Mouse (Mus musculus): ENCODE data around the gene Gm5089.

Gene Gm5089

DNA sequence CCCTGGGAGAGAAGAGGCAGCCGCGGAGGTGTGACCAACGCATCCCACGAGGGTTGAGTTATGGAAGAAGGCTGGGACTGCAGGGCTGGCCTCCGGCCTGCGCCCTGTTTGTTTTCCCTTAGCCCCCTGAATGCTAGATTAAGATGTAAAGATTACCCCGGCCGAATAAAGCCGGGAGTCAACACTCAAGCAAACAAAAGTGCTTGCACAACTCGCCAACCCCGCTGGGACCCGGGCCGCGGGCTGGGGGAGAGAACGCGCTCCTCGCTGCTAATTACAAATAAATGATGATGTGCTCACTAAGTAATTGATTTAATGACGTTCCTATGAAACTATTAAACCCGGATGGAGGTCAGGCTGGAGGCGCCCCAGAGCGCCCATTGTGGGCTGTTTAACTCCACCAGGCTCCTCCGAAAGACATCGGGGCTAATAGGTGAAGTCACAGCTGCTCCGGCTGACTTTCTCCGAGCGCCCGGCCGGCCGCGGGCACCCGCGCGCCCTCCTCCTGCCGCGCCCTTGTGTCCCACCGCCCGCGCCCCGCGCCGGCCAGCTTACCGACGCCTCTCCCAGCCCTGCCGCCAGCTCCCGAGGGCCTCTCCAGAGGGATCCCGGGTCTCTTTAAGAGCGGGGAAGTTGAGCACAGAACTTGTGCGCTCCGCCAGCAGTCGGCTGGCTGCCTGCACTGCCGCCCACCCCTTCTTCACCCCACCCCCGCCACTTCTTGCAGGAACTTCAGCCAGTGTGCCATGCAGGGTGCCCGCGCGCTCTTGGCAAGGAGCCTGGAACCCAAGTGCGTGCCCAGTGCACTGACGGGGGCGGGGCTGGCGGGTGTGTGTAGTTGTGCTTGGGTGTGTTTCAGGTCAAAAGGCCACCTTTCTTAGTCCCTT lies at the start of gene Gm5089:
Gene Gm5089, minus strand, starts transcription at position 620 of the 887 bp plus-strand sequence.
- DNase-seq (ENCODE audit: low spot score) = peak; percentile 53

DNA sequence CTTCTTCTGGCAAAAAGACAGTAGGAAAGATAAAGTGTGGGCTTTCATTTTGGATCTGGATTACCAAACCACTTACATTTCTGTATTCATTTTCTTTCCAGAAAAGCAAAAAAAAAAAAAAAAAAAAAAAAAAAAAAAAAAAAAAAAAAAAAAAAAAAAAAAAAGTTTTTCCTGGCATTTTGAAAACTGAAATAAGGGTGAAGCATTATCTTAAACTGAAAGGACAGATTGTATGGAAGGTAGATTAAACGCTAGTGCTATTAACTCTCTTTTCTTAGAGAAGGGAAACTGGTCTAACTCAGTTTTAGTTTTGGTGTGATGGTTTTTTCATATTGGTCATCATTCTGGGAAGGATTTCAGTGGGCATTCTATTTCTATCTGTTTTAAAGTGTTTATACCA lies 41.1 kb upstream of the Gm5089 start:
- DNase-seq (ENCODE audit: low spot score) = no peak

DNA sequence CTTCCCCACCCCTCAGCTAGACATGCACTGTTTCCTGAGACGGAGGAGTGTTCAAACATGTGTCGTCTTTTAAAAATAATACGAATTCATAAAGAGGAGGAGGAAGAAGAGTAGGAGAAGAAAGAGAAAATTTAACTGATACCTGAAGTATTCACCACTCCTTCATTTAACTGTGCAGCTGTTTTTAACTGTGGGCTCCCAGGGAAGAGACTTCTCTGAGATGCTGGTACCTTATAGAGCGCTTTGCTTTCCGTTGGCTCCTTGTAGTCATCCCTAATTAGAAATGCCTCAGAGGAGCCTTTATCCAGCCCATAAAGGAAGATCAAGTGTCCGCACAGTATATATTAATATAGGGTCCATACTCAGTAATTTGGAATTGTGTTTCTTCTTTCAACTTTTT lies 40.6 kb upstream of the Gm5089 start:
- DNase-seq (ENCODE audit: low spot score) = no peak

DNA sequence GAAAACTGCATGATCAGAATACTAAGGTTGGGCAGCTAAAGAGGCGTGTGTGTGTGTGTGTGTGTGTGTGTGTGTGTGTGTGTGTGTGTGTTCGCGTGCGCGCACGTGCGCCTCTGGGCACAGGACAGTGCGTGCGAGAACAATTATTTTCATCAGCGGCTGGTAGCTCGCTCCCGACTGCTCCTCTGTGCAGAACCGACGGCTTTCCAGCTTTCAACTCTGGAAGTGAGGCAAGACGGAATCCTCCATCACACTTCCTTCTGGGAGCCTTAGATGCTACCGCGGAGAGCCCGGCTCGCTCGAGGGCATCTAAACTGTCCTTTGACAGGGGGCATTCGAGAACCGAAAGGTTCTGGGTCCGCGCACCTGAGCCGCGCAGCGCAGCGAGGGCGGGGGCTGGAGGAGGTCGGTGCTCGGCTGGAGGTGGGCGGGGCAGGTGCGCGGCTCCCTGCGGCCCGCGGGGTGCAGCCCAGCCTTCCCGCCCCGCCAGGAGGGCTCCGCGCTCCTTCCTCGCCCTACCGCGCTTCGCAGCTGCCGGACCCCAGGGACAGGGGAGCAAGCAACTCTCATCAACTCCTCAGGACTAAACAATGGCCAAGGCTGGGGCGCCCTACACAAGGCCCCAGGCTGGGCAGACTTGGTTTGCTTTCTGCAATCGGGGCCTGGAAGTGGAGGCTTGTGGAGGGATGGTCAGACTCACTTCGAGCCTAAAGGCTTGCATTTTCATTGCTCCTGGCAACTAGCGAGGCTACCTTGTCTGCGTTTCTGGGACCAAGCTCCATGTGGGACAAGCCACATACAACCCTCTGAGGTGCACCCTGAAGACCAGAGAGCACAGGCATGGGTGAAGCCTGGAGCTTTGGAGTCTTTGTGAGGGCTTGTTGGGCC lies 39.8 kb upstream of the Gm5089 start, which contains the start of gene Gm10837:
Gene Gm10837, plus strand, starts transcription at position 146 of the 888 bp plus-strand sequence.
- no peak for DNase-seq (ENCODE audit: low spot score)

DNA sequence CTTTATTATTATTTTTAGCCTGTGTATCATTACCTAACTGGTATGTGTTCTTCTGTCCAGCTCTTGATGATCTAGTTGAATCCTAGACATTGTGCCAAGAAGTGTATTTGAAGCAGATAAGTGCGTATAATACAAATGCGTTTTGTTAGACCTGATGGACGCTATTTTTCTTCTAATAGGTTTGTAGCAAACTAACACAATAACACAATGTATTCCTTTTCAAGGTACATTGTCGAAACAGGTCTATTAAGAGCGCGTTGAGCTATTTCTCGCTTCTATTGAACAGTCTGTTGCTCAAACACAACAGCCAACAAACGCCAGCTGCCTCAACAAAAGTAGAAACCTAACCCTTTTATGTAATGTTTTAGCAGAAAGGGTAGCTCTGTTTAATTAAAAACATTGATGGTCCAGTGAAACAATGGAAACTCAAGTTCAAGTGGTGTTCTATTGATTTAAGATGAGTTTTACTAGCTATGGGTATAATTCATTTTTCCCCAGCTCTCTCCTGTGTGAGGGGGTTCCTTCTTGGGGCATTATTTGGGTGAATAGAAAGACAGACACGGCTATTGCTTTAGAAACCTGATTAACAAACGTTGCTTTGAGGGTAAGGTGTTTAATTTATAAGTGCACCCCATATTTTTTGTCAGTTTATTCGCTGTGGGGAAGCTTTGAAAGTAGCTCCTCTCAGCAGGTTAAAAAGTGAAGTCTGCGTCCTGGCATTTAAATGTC lies 38.9 kb upstream of the Gm5089 start:
- DNase-seq (ENCODE audit: low spot score) = no peak

DNA sequence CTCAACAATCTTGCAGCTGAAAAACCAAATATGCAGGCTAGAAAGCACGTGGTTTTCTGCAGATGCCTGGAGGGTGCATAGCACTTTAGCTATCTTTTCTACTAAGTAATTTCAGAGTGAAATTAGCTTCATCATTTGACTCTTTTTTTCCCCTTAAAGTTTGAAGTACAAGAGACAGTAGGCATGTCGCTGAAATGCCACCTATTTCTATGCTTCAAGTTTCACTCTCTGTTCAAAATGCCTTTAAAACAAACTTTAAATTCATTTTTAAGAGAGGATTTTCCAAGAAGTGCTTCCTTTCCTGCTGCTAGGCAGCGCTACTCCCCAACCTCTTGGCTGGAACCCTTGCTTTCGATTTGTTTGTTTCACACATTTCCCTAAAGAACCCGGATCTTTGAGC lies 38.1 kb upstream of the Gm5089 start:
- no peak for DNase-seq (ENCODE audit: low spot score)

DNA sequence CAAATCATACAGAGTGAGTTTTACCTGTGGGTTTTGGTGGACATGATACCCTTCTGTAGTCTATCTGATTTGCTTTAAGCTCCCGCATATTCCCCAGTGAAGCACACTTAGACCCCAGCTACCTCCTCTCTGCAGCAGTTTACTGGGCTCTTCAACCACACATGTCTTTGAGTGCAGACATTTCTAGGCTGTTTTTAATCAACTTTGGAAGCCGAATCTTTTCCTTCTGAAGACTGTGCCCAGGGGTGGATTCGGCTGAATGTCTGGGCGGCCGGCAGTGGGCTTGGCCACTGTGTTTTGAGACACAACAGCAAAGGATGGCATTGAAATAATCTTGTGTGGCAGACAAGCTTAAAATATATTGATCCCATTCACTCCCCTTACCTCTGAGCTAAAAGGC lies 36.5 kb upstream of the Gm5089 start:
- DNase-seq (ENCODE audit: low spot score) = no peak

DNA sequence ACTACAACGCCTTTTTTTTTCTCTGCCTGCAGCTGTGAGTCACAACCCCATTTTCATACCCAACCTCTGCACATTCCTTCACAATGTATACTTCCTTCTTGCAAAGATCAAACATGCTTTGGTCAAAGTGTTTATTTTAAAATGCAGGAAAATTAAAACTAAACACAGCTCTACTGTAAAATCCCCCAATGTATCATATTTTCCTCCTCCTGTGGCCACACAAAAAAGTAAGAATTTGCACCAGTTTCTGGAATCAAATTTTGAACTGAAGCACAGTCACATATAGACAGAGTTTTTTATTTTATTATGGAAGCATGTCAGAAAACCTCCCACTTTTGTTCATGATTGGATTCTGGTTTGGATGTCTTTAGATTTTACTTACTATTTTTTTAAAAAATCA lies 35.7 kb upstream of the Gm5089 start:
- DNase-seq (ENCODE audit: low spot score) = no peak

DNA sequence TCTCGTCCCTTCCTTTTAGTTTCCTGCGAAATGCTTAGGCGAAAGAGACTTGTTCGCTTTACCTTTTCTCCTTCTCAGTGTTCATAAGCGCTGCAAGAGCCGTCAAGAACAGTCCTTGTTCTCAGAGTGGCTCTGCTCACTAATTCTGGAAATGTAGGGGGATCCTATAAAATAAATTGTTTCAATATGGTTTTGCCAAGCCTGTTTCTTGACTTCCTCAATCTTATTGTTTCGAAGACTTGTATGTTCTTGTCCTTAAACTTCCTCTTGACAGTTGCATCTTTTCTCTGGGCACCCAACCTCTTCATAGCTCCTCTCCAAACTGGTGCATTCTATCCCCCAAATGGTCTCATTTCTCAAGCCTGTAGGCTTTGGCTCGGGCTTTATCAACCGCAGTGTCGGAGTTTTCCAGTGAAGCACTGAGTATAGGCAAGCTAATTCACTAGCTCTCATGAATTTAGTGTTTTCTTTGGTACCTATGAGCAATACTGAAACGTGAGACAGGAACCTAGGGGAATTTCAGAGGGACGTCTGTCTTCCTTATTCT lies 34.8 kb upstream of the Gm5089 start:
- no peak for DNase-seq (ENCODE audit: low spot score)

DNA sequence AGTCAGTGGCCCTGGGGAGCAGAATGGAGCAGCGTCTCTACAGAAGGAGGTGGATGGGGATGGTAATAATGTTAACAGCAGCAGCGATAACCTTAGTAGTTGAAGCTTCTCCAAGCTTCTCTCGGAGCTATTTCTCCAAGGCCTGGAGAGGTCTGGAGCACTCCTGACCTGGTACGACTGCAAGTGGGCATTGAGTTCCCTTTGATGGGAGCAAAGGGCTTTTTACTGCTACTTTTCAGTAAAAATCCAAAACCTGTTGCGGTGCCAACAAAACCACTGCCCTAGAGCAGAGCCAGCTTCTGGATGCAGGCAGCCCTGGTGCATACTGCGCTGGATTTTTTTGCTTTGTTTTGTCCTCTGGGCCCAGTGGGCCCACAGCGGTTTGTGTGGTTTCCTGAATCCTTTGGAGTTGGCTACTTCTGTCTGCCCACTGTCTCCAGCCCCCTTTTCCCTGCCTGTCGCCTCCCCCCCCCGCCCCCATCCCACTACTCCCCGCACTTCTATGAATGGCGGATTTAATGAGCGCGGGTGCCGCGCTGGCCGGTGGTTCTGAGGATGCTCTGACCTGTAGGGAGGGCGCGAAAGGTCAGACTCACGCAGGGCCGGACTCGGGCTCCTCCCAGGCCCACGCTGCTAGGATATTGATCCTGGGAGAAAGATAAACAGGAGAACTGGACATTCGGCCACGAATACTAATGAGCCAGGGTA lies 34.1 kb upstream of the Gm5089 start:
- DNase-seq (ENCODE audit: low spot score) = no peak

DNA sequence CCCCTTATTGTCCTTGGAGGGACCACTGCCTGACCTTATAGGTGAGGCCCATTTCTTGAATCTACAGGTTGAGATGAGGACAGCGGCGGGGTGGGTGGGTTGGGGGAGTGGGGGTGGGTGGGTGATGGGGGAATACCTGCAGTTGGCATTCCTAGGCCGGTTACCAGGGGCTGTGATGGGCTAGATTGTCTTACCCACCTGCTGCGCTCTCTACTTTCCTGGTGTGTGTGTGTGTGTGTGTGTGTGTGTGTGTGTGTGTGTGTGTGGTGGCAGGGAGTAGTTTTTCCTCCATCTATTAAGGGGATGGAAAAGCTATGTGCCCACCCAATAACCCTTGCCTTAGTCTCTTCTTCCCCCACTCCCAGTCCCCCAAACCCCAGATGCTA lies 33.5 kb upstream of the Gm5089 start:
- no peak for DNase-seq (ENCODE audit: low spot score)

DNA sequence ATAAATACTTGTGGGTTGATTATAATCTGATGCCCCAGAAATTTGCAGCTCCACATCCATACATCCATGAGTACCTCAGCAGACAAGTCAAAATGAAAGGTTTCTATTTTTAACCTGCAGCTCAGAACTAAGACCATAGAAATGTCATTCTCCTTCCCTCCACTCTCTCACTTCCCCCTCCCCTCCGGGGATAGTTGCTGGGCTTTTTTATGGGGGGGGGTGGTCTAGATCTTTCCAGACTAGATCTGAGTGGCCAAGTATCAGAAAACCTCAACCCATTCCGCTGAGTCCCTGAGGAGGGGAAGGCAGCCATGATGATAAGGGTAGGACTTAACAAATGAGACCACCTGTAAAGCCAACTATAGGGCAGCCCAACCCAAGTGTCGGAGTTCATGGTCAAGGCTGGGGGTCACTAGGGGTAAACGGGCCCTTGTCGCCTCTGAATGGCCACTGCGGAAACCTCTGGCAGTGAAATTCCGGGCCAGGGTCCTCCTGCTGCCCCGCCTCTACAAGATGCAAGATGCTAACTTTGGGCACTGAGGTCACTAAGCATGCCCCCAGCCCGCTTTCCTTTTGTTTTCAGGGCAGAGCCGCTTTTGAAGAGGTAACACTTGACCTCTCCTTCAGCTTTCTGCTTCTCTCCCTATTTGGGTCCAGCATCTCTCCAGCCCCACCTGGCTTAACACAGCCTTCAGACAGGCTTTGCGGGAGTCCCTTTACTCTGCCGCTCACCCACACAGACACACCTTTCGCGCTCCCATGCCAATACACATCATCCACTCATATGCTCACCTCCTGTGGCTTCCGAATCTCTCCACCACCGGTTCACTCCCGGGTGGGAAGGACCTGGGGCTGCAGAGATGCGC lies 32.9 kb upstream of the Gm5089 start:
- DNase-seq (ENCODE audit: low spot score) = no peak

DNA sequence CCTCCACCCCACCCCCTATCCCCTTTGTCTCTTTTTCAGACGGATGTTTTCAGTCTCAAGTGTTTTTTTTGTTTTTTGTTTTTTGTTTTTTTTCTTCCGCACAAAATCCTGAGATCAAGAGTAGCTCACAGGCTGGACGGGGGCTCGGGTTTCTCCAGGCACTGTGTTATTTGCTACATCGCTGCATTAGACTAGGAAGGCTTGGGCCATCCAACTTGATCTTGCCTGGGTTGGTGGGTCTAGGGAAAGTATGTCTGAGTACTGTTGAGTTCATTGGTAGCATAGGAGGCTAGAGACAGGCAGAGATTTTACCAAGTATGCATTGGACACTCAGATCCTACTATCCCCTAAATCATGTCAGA lies 32.1 kb upstream of the Gm5089 start:
- DNase-seq (ENCODE audit: low spot score) = no peak

DNA sequence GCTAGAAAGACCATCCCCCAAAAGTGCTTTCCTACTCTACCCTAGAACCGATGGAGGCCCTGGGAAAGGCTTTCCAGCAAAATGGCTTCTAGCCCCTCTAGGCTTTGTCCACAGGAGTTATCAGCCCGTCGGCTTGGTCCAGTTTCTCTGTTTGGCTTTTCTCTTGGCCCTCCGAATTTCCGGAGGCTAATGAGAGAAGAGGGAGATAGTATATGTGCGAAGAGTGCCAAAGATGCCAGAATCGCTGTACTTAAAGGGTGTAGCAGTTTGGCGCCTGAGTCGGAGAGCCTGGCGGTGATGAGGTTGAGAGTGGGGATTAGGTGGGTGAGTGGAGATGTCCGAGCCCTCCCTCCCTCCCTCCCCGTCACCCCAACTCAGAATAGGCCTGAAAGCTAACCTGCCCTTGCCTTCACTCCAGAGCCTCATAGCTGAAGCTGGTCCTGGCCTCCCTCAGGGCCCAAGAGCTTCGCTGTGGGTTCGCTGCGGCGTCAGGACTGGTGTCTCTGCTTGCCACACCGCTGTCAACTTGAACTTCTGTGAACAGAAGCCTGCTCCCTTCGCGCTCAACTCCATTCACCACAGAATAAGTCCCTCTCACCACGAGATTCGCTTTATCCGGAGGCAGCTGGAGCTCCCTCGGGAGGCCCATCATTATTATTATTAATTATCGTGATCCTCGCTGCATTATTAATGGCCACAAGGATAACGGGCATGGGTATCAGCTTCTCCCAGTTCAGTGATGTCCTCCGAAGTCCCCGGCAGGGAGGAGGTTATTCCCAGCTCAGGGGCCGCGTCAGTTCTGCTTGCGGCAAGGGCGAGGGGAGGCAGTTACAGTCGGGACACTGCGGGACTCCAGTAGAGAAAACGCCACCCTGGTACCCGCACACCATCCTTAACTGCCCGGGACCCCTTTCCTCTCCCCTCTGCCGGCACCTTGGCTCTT lies 31.4 kb upstream of the Gm5089 start:
- no peak for DNase-seq (ENCODE audit: low spot score)

DNA sequence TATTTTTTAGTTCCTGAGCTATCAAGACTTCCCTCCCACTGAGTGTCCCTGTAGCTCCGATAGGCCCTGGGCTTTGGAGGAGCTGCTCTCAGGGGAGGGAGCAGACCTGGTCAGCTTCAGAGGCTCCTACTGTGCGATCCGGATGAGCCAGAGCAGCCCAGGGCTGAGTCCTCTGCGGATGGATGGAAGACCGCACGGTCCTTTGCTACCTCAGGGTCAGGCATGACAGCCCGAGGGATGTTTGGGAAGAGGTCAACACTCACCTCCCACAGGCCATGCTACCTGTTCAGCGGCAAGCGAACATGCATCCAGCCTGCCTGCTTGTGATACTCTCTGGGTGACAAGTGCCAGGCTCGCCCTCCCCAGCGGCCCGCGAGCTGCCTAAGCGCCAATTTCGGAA lies 30.3 kb upstream of the Gm5089 start:
- no peak for DNase-seq (ENCODE audit: low spot score)

DNA sequence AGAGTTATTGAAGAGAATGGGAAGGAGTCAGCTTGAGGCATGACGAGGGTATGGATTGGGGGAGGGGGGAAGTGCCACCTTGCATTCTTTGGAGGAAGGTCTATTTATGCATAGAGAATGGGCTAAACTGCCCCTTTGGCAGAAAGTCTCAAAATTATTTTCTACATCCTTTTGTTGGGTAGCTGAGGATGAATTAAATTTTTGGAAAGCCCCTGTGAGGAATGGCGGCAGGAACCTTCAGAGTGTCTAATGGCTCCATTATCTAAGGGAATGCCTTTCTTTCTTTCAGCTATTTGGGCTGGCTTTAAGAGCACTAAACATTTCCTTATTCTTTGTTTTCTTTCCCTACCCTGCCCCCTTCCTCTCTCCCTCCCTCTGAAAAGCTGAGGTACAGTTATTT lies 29.4 kb upstream of the Gm5089 start:
- DNase-seq (ENCODE audit: low spot score) = no peak

DNA sequence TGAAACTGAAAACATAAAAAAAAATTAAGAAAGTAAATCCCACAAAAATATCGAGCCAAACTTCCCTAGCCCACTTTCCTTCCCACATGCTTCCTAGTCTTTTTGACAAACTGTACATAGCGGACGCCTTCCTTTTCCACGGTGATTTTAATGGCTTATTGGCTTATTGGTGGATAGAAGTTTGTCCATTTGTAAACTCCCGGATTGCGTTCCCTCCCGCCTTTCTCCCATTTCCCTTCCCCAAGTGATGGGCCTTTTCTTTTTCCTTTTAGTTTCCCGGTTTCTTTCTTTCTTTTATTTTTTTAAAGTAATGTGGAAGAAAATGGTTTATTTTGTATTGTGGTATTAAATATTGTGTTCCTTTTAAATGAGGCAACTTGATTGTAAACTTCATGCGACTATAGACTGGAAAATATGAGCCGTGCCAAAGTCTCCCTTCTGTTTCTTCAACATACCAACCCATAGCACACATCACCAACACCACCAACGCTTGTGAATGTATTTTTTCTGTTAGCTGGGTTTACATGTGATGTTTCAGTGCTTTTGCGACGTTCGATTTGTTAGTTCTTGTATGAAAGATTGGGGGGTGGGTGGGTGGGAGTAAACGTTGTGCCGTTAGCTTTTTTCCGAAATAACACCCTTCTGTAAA lies 28.7 kb upstream of the Gm5089 start:
- no peak for DNase-seq (ENCODE audit: low spot score)

DNA sequence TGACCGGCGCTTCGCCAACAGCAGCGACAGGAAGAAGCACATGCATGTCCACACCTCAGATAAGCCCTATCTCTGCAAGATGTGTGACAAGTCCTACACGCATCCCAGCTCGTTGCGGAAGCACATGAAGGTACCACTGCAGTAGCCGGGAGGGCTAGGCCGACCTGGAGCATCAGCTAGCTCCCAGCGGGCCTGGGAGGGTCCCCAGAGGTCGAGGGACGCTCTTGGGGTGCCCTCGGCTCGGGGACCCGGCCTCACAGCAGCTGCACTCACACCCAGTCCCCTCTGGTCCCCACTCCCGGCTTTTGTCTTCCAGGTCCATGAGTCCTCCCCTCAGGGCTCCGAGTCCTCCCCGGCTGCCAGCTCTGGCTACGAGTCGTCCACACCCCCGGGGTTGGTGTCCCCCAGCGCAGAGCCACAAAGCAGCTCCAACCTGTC lies 27.7 kb upstream of the Gm5089 start:
- no peak for DNase-seq (ENCODE audit: low spot score)
